Mouse (Mus musculus) adrenal gland, postnatal 36 days (tissue): ENCODE measurements at regions not wholly inside any gene's neighbourhood (a gene's known extent, or its start where the extent isn't known, plus 50 kb on each side); places are given as distances from the start of the nearest gene placed in this dataset.

Experiments
- DNase-seq, 2 experiments: peaks; one replicate each; pipeline ENCODE4 v3.0.0; 2021; ENCODE audit warnings: mixed read lengths in 1 of 2

DNA sequence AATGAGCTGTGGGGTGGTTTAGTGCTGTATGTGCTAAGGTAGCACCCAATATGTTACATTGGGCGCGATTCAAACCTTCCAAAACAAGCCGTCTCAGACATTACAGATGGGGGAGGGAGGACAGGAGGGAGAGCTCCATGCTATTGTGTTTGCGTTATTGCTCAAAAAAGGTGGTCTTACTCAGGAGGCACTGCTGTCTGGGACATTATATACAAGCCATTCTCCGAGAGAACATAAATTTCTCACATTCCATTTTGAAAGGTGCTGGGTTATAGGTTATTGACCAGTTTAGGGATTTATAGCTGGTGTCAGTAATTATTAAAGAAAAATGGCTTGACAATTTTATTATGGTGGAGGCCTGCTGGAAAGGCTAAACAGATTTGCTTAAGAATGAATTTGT is 649.4 kb downstream of the Kcnj2 start:
- no peak for DNase-seq

DNA sequence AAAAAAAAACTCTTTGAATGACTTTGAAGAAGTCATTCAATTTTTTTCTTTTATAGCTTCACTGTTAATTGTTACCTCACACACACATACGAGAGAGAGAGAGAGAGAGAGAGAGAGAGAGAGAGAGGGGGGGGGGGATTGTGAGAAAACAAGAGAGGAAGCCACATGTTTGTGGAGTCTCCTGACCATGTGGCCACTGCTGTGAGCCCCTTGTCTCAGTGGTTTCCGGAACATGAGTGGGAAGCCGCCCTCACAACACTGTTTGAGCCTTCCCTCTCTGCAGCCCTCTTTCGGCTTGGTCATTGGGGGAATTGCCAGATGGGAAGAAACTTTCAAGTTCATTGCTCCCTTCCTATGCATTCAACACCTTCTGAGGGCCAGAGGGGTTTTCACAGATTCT is 656.3 kb downstream of the Kcnj2 start:
- no peak for DNase-seq

DNA sequence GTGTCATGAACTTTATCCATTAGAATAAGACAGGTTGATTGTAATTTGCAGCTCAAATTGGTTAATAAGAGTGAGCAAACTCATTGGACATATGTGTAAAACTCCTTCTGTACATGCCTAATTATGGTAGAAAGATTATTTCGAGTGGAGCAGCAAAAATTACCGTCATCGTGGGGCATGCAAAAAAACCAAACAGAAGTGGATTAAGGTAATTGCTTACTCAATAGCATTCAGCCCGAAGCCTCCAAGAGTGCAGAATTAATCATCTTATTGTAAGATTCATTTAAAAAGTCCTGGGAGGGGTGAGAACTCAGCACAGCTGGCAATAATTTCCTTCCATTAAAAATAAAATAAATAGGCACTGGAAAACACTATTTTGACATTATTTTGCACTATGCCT is 662.2 kb downstream of the Kcnj2 start:
- DNase-seq, result no peak

DNA sequence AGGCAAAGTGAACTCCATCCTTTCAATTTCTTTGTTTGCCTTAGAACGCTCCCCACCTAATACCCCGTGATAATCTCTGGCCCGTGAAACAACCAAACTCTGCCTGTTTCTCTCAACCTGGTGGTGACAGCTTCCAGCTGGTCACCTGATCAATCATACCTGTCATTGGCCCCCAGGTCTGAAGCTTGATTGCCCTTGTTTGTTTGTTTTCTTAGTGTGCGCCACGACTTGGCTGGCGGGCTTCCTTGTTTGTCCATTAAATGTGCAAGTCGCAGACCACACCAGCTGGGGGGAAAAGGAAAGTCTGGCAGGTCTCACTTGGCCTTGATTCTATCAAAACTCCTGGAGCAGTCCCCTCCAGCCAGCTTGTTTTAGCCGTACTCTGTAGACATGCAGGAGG is 666.1 kb downstream of the Kcnj2 start:
- DNase-seq, result no peak

DNA sequence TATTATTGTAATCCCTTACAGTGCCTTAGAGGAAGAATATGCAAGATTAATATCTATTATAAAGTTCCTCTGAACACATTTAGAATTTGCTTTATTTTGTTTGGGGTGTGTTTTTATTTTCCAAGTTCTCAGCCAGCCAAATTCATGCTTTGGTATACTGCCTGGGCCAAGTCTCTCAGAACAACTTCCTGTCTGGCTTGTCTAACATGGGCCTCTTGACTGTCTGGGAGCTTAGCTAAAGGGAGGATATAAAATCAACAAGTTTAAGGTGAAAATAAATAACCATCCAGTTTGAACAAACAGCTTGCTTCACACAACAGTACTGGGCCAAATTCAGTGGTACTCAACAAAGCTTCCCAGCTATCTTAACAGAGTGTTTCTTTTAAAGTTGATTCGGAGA is 669.5 kb downstream of the Kcnj2 start:
- no peak for DNase-seq

DNA sequence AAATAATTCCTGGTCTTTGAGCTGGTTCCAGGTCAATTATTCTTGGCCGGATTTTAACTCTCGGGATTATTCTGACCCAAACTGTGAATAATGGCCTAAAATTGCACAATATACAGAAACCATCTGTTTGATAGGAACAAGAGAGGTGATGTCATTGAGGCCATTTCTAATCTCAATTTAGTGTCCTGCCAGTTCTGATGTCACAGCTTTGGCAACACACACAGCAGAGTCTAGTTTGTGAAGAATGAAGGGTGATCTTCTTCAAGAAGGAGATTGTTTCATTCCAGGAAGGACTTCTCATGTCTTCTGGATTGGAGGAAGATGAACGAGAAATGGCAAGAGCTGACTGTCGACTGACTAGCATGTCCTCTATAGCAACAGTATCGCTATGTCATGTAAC is 670.0 kb downstream of the Kcnj2 start:
- DNase-seq, result no peak

DNA sequence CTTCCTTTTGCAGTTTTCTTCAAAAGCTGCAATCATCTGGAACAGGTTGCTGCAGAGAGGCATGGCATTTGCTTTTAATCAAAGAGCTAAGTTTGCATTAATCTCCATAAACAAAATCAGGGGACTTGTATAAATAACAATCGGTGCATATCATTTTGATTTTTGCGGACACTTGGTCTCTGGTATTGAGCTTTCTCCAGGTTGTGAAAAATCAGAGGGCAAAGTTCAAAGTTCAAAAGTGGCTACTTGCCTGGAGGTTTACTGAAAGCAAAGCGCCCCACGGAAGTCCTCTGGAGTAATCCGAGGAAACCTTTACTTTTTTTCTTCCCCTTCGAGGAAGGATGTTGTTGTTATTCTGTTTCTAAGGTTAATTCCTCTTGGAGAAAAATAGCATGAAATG is 677.4 kb downstream of the Kcnj2 start:
- no peak for DNase-seq

DNA sequence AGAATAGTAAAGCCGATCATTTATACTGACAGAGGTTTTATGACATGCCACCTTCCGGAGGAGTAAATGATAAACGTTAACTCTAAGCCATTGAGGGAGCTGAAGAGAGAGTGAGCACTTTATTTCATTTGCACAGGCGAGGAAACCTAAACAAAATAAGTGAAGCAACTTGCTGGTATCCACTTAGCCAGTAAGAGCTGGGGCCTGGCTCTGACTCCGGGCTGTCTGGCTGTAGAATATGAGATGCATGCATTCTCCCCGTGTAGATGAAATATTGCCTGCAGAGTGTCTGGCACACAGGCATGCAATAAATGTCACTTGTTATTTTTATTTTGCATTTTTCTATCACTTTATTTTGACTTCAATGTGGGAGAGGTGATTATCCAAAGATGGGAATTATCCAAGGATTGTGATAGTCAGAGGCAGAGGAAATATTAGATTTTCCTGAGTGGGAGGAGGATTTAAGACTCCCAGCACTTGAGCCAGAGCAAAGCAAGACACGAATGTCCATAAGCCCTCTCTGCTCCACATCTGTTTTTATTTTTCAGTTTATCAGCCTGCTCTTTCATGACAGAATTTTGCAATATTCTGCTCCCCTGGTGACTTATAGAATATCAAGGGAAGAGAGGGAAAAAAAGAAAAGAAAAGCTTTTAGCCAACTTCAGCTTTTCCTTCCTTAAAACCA is 681.4 kb downstream of the Kcnj2 start:
- no peak for DNase-seq

DNA sequence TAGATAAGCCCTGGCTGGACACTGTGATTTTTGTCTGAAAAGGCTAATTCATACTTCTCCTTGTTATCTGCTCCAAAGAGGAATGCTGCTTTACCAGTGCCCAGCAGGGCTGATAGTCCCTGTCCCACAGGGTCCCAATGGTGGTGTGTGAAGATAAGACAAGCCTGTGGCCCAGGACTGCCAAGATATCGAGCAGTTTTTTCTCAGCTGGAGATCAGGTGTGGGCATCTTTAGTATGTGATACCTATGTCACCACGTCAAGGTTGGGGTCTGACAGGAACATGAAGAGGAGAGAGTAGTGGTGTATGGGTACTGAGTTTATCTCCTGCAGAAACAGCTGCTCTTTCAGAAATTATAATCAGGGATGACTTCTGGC is 682.0 kb downstream of the Kcnj2 start:
- no peak for DNase-seq

DNA sequence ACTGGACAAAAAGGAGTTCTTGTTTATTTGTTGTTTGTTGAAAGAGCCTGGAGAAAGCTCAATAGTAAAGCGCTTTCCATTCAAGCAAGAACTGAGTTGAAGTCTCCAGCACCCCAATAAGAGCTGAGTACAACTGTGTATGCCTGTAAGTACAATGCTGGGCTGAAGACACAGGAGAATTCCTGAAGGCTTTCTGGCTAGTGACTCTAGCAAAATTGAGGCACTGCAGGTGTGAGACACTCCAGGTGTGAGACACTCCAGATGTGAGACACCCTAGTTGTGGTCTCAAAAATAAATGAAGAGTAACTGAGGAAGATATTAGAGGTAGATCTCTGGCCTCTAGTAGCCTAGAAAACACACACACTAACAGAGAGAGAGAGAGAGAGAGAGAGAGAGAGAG is 682.5 kb downstream of the Kcnj2 start:
- DNase-seq, result no peak

DNA sequence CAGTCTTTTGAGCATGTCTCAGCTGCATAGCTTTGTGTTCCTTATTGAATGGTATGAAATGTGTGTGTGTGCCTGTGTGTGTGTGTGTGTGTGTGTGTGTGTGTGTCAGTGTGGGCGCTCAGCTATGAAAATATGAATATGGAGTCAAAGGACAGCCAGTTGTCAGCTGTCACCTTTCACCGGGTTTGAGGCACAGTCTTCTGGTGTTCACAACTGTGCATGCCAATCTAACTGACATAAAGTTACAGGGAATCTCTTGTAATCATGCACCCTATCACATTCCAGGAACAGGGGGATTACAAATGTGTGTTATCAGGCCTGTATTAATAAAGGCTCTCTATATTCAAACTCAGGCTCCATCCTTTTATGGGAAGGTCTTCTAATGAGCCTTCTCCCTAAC is 688.8 kb downstream of the Kcnj2 start:
- no peak for DNase-seq

DNA sequence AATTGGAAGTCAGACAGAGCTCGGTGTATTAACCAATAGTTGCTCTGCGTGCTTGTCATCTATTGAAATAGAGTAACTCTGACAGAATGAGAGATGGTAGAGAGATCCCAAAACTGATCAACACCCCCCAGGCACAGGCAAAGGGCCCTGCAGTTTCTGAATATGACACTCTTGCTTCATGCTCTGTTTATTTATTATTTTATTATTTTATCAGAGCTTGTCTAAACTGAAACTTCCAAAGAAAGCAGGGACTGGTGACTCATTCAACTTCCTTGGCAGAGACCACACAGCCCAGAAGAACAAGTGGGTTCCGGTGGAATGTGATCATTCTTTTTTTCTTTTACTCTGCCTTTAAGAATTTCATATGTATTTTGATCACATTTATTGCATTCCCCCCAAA is 697.1 kb downstream of the Kcnj2 start:
- DNase-seq, result no peak

DNA sequence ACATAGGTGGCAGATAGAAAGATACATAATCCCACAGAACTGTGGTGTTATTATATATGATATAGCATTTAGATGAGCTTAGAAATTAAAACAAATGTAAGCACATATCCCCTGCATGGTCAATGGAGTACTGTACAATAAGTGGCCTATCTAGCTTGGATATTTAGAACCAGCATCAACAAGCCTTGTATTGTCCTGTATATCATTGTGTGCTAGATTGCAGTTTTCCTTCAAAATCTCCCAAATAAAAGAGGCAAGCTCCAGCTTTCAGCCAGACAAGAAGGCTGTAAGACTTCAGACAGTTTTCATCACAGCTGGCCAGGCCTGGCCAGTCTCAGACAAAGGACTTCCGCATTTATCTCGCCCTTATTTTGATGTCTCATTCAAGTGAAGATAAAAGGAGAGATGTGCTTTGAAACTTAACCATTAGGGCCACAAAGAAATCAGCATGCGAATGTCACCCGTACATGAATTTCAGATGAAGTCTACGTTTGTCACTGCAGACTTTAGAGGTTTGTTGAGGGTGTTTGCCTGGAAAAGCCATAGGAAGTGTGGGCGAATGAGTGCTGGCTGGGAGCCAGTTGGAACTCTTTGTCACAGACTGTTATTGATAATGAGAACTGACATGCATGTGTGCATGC is 700.5 kb downstream of the Kcnj2 start:
- no peak for DNase-seq

DNA sequence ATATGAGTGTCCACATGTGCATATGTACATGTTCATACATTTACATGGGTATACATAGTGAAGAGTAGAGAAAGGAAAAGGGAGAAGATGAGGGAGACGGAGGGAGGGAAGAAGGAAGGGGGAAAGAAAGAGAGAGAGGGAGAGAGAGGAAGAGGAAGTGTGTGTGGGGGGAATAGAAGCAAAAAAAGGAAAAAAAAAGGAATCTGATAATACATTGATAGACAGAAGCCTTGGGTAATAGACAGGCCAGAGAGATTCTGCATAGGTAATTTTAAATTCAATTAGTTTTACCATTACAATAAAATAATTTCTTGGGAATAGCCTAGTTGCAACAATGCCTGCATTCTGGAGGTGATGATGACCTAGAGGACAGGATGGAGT is 701.0 kb downstream of the Kcnj2 start:
- no peak for DNase-seq

DNA sequence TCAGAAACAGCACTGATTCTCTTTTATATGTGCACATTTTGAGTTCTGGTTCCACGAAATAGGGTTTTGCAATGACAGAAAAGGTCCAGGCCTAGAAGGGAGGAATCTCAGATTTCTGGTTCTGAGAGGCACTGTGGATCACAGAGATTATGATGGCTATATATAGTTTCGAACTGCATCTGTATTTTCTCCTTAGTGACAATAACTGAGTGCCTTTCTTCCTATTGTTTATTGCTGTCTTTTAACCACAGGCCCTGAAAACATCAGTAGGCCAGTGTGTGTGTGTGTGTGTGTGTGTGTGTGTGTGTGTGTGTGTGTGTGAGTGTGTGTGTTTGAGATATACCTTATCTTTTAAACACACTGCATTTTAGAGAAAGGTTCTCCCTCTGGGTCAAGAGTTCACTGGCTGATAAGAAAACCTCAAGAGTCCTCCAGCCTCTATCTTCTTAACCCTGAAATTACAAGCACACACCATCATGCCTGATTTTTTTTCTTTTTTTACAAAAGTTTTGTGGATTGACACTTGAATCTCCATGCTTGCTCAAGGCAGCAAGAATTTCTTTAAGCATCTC is 708.2 kb downstream of the Kcnj2 start:
- no peak for DNase-seq

DNA sequence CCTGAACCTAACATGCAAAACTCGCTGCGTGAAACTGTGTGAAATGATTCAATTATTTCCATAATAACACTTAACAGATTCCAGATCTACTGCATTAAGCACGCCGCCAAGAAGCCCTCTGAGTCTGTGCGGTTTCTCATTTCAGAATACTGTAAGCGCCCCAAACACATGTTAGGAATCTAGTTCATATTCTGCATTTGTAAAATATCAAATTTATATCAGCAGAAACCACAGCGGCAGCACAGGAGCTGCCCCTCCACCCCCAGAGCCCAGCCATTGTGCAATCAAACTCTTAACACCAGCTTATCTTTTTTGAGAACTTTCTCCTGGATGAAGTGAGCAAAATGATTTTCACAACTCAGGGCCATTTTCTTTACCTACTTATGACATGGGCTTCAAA is 715.4 kb downstream of the Kcnj2 start:
- no peak for DNase-seq

DNA sequence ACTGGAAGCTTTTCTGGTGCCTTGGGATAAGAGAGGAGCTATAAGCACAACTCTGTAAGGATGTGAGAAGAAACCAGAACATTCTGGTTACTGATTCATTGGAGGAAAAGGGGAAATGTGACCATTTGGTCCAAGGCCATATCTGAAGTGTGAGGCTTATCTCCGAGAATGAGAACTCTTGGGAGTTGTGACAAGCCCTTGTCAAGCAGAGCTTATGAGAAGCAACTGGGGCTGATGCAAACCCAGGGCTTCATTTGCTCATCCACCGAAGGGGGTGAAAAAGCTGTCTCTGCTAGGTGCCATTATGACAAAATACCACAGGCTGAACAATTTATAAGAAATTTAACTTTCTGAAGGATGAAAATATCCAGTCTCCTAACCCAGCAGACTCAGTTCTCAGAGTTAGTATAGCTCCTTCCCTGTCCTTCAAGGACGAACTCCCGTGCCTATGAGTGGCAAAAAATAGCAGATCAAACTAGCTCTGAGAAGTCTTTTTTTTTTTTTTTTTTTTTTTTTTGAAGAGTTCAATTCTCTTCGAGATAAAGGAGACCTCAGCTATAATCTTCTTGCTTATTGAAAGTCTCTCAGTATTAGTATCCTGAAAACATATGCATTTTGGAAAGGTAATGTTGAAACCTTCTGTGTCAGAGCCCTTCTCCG is 725.4 kb downstream of the Kcnj2 start:
- DNase-seq, result no peak

DNA sequence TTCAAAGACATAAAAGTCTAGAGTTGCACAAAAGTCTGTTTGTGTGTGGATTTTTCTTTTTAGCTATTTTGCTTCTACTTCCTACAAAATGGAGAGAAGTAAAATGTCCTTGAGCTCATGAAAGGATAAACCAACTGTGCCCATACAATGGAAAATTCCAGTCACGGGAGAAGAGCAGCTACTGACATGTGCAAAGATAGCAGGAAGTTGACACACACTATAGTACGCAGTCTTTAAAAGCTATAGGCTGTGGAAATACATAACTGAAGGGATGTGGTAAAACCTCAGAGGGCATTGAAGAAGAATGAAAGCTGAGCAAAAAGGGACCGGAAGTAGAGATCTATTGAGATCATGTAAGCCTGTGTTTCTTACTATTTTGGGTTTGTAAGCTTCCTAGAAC is 735.1 kb downstream of the Kcnj2 start:
- DNase-seq, result no peak

DNA sequence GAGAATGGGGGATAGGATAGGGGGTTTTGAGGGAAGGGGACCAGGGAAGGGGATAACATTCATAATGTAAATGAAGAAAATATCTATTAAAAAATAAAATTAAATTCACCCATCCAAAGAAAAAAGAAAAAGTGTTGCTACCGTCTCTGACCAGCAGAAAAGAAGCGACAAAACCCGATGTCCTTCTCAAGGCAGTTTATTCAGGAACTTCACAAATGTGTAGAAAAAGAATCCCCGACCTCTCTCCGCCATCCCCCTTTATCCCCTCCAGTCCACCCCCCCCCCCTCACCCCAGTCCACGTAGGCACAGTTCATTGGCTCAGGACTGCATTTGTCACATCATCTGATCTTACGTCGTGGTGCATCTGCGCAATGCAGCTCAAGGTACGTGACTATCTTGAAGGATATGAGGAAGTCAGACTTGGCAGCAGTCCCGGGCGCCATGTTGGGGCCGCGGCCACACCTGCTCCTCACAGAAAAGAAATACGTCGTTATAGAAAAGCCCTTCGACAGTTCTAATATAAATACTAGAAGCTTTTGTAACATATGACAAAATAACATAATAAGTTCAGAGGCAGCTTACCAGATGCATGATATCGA is 750.3 kb downstream of the Kcnj2 start:
- DNase-seq, result no peak

DNA sequence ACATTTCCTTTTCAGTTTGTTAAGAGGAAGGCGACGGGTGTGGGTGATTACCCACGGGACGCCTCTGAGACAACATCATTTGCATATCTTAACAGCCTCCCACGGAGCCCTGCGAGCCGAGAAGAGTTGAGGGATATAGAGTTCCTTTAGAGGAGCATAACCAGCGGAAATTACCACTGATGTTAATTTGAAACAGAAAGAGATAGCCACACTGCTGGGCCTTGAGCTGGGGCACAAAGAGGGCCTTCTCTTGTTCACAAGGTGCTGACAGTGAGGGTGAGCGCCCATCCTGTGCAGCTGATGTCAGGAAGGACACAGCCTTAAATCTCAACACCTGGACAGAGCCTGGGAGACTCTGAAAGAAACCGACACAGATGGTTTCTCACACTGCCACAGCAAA is 752.2 kb downstream of the Kcnj2 start:
- DNase-seq, result no peak

DNA sequence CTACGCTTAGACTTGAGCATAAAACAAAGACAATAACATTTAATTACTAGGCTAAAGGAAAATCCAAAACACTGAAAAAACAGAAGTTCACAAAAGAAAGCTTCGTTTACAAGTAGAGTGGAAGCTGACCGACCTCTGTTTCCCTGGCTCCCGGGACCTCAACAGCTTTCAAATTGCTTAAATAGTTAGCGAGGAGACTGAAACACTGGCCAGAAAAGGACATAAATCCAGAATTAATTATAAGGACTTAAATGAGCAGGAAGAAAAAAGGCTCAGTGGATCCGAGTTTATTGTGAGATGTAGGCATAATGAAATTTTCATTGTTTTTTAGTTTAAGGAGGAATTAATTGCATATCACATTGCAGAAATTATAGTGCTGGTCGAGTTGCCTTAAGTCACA is 754.4 kb downstream of the Kcnj2 start:
- no peak for DNase-seq

DNA sequence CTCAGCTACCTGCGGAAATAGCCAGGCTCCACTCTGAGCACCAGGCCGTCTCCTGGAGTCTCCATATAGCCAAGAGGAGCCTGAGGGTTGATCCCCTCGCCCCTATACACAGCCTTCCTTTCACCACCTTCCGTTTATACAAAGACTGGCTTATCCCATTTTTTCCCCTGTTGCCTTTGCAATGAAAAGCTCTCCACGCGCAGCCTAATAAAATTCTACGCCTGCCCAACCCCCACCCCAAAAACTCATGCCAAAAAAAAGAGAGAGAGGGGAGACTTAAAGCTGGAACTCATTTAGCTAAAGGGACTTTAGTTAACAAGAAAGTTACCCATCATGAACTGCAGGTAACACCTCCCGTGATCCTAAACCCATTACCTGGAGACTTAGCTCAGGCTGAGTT is 762.5 kb downstream of the Kcnj2 start:
- no peak for DNase-seq

DNA sequence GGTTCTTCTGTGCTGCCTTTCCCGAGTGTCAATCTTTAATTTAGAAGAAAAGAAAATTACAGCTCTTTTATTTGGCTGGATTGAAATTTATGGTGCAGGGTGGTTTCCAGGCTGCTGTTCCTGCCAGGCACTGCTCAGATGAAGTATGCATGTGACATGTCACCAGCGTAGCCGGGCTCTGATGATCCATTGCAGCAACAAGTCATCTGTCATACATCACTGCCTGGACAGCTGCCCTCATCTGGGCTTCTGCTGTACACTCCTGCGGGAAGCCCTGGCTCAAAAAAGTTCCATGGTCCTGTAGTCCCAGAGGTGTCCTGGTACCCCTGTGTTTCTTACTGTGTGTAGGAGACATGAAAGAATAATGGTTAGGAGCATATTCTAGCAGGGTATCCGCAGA is 773.0 kb downstream of the Kcnj2 start:
- DNase-seq, result peak; percentile 29 to 43
